Mouse (Mus musculus): ENCODE data around the gene Prkd2. TPM values are rescaled to one million over a fixed set of nuclear protein-coding genes. Genes with fewer than 3 reads are reported as not detected.

The Prkd2 gene
- polyA plus RNA-seq, 1 experiment from 2014 or later = 5.0 TPM

DNA sequence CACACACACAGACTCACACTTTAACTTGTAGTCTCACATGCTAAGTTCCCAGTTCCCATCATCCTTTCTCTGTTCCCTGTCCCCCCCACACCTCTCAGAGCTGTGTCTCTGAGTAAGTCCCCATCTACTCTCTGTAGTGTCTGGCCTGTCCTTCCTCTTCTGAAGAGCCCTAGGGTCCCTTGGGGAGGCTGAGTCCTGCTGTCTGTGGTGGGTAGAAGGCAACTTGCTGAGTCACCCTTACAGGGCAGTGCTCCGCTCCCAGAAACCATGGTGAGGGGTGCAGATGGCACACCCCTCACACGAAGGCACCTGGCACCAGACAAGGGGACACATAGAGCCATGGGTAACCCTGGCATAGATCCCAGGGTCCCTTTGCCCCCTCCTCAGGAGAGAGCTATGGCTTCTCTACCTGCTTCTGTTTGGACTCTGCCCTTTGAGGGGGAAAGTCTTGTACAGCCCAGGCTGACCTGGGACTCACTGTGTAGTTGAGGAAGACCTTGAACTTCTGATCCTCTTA, 60.8 kb downstream of the Prkd2 start:
- Histone ChIP-seq H3K9ac (replicated peaks) (no peak overlapping the region), H3K27me3 (replicated peaks) (0 out of 2 replicates have a peak, but pooled peaks cover 2% of the 10 kb centered on the region), H3K27ac (replicated peaks) (no peak overlapping the region), H3K36me3 (no peaks in the 10 kb centered on the region), H3K9me3 (replicated peaks) (no peaks in the 10 kb centered on the region), H3K4me1 (peaks cover 14% of the 10 kb centered on the region), H3K4me3 (replicated peaks) (no peak overlapping the region), H3K4me2 (no peak overlapping the region)
- ATAC-seq (ENCODE audit: low FRiP score) = no peak
- 78% methylated on average over 2 of the region's 2 CpGs for WGBS

DNA sequence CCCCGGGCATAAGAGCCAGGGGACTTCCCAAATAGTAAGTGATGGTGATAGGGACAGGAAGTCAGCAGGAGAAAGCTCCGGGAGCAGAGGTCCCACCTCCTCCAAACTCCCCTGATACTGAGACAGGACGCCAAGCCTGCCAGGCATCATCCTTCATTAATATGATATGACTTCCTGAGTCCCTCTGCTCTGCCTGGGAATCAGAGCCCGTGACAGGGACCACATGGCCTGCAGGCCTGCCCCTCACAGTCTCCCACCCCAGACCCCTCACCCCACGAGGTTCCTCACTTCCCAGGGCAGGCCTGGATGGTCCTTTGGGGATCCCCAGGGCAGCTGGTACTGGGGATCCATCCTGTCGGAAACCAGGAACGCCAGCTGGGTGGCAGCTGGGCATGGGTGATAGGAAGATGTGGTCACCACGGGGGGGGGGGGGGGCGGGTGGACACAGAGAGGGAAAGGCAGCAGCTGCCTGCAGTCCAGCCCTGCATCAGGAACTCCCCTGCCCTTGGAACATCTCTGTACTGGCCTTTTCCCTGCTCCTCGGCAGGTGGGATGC, 61.5 kb downstream of the Prkd2 start:
- Histone ChIP-seq H3K9ac (replicated peaks) (no peak overlapping the region), H3K27me3 (replicated peaks) (0 out of 2 replicates have a peak, but pooled peaks cover 2% of the 10 kb centered on the region), H3K4me2 (no peak overlapping the region), H3K27ac (replicated peaks) (no peak overlapping the region), H3K9me3 (replicated peaks) (no peaks in the 10 kb centered on the region), H3K4me3 (replicated peaks) (no peak overlapping the region), H3K36me3 (no peaks in the 10 kb centered on the region), H3K4me1 (peaks cover 11% of the 10 kb centered on the region)
- no peak for ATAC-seq (ENCODE audit: low FRiP score)
- WGBS = 48% methylated on average over 9 of the region's 10 CpGs

DNA sequence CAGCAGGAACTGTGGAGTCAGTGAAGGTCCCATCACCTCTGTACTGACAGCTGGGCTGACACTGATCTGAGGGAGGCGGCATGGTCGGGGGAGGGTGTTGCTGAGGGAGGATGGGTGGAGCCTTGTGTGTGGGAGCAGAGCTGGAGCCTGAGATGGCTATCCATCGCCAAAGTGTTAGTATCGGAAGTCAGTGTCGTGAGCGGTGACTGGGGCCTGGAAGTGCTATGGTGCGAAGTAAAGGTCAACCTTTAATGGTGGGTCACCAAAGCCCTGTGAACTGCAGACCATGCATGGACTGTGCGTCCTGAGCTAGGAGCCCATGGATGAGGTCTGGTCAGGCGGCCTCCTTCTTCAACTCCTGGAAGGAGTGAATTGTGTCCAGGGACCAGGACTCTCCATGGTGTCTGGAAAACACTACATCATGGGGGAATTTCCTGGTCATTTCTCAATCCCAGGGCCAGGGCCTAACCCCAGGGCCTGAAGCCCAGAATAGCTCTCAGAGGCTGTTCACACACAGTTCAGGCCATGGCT, 62.9 kb downstream of the Prkd2 start:
- Histone ChIP-seq H3K4me3 (replicated peaks) (no peak overlapping the region), H3K27ac (replicated peaks) (no peak overlapping the region), H3K9me3 (replicated peaks) (no peaks in the 10 kb centered on the region), H3K9ac (replicated peaks) (no peak overlapping the region), H3K4me2 (no peak overlapping the region), H3K27me3 (replicated peaks) (0 out of 2 replicates have a peak, but pooled peaks cover 2% of the 10 kb centered on the region), H3K4me1 (peaks cover 7% of the 10 kb centered on the region; the same call in 1 of the 2 replicates), H3K36me3 (no peaks in the 10 kb centered on the region)
- no peak for ATAC-seq (ENCODE audit: low FRiP score)
- 59% methylated on average over 9 of the region's 9 CpGs for WGBS

DNA sequence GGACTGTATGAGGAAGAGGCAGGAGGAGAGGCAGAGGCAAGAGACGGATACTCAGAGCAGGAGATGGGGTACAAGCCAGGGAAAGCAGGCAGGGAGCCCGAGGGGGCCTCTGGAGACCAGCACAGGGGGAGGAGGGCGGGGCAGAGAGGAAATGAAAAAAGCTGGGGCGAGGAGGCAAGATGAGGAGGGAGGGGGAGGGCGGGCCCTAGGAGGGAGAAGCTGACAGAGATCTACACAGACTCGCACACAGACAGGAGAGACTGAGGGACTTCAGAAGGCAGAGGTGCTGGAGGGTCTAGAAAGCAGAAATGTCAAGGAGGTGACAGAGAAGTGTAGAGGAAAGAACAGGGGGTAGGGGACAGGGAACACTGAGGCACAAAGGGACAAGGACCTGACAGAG, 63.6 kb downstream of the Prkd2 start, which contains the start of gene Ptgir:
Gene Ptgir, plus strand, starts transcription at position 210 of the 400 bp plus-strand sequence.
- H3K9ac ChIP-seq (replicated peaks) = no peak within 1 kb of the TSS

DNA sequence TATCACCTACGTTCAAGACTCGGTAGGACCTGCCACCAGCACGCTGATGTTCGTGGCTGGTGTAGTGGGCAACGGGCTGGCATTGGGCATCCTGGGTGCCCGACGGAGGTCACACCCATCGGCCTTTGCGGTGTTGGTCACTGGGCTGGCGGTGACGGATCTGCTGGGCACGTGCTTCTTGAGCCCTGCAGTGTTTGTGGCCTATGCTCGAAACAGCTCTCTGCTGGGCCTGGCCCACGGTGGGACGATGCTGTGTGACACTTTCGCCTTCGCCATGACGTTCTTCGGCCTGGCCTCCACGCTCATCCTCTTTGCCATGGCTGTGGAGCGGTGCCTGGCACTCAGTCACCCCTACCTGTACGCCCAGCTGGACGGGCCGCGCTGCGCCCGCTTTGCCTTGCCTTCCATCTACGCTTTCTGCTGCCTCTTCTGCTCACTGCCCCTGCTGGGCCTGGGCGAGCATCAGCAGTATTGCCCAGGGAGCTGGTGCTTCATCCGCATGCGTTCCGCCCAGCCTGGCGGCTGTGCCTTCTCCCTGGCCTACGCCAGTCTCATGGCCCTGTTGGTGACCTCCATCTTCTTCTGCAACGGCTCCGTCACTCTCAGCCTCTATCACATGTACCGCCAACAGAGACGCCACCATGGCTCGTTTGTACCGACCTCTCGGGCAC, 64.3 kb downstream of the Prkd2 start:
- no peak for ATAC-seq (ENCODE audit: low FRiP score)
- Histone ChIP-seq H3K4me2 (no peak overlapping the region), H3K9ac (replicated peaks) (no peak overlapping the region), H3K36me3 (no peaks in the 10 kb centered on the region), H3K27me3 (replicated peaks) (0 out of 2 replicates have a peak, but pooled peaks cover 2% of the 10 kb centered on the region), H3K4me3 (replicated peaks) (no peak overlapping the region), H3K4me1 (0 out of 2 replicates have a peak, but pooled peaks cover 4% of the 10 kb centered on the region), H3K27ac (replicated peaks) (no peak overlapping the region), H3K9me3 (replicated peaks) (no peaks in the 10 kb centered on the region)
- WGBS = 94% methylated on average over 41 of the region's 41 CpGs

More for the DNA sequence above, 63.6 kb downstream of the Prkd2 start, which contains the start of gene Ptgir:
- Histone ChIP-seq H3K36me3 (no peaks in the 10 kb centered on the region), H3K9me3 (replicated peaks) (no peaks in the 10 kb centered on the region), H3K4me3 (replicated peaks) (no peak within 1 kb of the TSS), H3K27me3 (replicated peaks) (0 out of 2 replicates have a peak, but pooled peaks cover 2% of the 10 kb centered on the region), H3K4me1 (0 out of 2 replicates have a peak, but pooled peaks cover 4% of the 10 kb centered on the region), H3K27ac (replicated peaks) (no peak within 1 kb of the TSS), H3K4me2 (no peak within 1 kb of the TSS)
- ATAC-seq (ENCODE audit: low FRiP score) = no peak
- 29% methylated on average over 6 of the region's 6 CpGs for WGBS

DNA sequence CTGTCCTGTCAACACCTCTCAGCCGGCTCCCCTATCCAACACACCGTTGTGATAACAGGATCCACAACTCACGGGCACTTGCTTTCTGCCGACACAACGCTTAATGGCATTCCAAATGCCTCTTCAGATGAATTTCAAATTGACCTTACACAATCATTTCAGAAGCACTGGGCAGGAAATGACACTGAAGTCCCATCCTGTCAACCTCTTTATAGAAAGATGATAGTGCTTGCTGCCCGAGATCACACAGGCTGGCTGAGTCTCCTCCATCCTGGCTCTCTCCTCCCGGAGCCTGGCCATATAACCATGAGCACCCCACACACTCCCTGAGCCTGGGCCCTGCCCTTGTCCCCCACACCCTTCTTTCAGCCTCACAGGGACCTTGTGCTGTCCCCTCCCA, 65.1 kb downstream of the Prkd2 start:
- no peaks in the 10 kb centered on the region for H3K36me3 ChIP-seq
- H3K4me2 ChIP-seq = no peak overlapping the region
- 0 out of 2 replicates have a peak, but pooled peaks cover 2% of the 10 kb centered on the region for H3K27me3 ChIP-seq (replicated peaks)
- no peak overlapping the region for H3K9ac ChIP-seq (replicated peaks)
- ATAC-seq (ENCODE audit: low FRiP score) = no peak
- H3K4me3 ChIP-seq (replicated peaks) = no peak overlapping the region
- no peak overlapping the region for H3K27ac ChIP-seq (replicated peaks)
- no peaks in the 10 kb centered on the region for H3K9me3 ChIP-seq (replicated peaks)
- WGBS = 79% methylated on average over 7 of the region's 7 CpGs
- H3K4me1 ChIP-seq = 0 out of 2 replicates have a peak, but pooled peaks cover 10% of the 10 kb centered on the region

DNA sequence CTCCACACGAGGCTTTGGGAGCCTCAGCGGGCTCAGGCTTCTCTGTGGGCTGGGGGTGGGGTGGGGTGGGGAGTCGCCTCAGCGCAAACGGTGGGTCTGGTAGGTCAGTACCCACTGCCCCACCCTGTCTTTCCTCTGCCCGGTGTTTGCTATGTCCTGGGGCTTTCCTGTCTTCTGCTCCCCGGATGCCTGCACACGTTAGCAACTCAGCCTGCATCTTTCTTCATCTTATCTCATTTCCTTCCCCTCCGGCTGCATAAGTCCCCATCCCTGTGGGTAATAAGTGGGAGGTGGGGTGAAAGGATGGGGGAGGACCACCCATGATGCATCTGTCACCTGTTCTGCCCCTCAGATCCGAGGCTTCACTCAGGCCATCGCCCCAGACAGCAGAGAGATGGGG, 65.7 kb downstream of the Prkd2 start:
- WGBS = 66% methylated on average over 11 of the region's 11 CpGs
- Histone ChIP-seq H3K4me1 (0 out of 2 replicates have a peak, but pooled peaks cover 10% of the 10 kb centered on the region), H3K36me3 (peaks cover 2% of the 10 kb centered on the region; the same call in 1 of the 2 replicates), H3K27ac (replicated peaks) (no peak overlapping the region), H3K9me3 (replicated peaks) (no peaks in the 10 kb centered on the region), H3K4me3 (replicated peaks) (no peak overlapping the region), H3K27me3 (replicated peaks) (0 out of 2 replicates have a peak, but pooled peaks cover 2% of the 10 kb centered on the region), H3K4me2 (no peak overlapping the region), H3K9ac (replicated peaks) (no peak overlapping the region)
- no peak for ATAC-seq (ENCODE audit: low FRiP score)

DNA sequence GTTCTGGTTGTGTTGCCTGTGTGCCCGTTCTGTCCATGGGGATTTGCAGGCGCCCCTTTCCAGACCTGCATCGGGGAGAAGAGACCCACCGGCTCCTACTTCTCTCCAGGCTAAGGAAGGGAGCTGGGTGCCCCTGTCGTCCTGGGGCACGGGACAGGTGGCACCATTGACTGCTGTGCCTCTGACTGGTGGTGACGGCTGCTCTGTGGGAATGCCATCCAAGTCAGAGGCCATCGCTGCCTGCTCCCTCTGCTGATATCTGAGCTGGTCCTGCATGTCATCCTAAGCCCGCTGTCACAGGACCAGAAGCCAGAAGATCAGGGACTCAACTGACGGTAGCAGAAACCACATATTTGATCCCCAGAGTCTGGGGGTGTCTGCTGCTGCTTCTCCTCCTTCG, 66.2 kb downstream of the Prkd2 start:
- H3K36me3 ChIP-seq = peaks cover 2% of the 10 kb centered on the region
- 75% methylated on average over 11 of the region's 11 CpGs for WGBS
- no peak overlapping the region for H3K27ac ChIP-seq (replicated peaks)
- H3K9me3 ChIP-seq (replicated peaks) = no peaks in the 10 kb centered on the region
- no peak overlapping the region for H3K4me2 ChIP-seq
- peaks cover 13% of the 10 kb centered on the region; the same call in 1 of the 2 replicates for H3K4me1 ChIP-seq
- ATAC-seq (ENCODE audit: low FRiP score) = no peak
- no peak overlapping the region for H3K4me3 ChIP-seq (replicated peaks)
- no peak overlapping the region for H3K9ac ChIP-seq (replicated peaks)
- no peaks in the 10 kb centered on the region for H3K27me3 ChIP-seq (replicated peaks)

DNA sequence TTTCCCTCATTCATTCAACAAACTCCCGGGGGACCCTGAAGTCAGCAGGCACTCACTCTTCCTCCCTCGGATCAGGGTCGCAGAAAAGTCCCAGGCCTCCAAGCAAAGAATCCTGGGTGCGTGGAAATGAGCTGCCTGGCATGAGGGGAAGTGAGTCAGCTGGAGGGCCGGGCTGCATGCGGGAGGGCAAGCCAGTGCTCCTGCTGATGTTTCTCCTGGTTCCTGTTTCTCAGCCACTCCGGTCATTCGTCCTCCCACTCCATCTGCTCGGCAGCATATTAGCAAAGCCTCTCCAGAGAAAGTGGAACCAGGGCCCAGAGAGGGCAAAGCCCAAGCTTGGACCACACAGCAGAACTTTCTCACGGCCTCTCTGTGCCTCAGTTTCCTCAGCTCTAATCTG, 67.2 kb downstream of the Prkd2 start:
- H3K27me3 ChIP-seq (replicated peaks) = no peaks in the 10 kb centered on the region
- H3K36me3 ChIP-seq = peaks cover 13% of the 10 kb centered on the region
- H3K9ac ChIP-seq (replicated peaks) = no peak overlapping the region
- H3K4me2 ChIP-seq = no peak overlapping the region
- H3K4me3 ChIP-seq (replicated peaks) = no peak overlapping the region
- WGBS = 55% methylated on average over 10 of the region's 10 CpGs
- ATAC-seq (ENCODE audit: low FRiP score) = no peak
- no peaks in the 10 kb centered on the region for H3K9me3 ChIP-seq (replicated peaks)
- H3K4me1 ChIP-seq = peaks cover 14% of the 10 kb centered on the region; the same call in 1 of the 2 replicates
- no peak overlapping the region for H3K27ac ChIP-seq (replicated peaks)

DNA sequence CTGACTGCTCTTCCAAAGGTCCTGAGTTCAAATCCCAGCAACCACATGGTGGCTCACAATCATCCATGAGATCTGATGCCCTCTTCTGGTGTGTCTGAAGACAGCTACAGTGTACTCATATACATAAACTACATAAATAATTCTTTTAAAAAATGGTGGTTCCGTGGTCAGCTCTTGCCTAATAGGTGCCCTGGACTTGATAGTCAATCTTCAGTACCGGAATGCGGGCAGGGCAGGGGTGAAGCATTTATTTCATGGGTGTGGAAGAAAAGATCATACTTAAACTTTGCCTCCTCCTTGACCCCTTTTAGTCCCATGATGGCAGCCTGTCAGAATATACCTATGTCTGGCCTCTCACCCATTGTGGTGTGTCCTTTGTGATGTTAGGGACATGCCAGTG, 69.2 kb downstream of the Prkd2 start:
- Histone ChIP-seq H3K4me1 (peaks cover 11% of the 10 kb centered on the region; the same call in 1 of the 2 replicates), H3K4me2 (no peak overlapping the region), H3K27ac (replicated peaks) (no peak overlapping the region), H3K27me3 (replicated peaks) (no peaks in the 10 kb centered on the region), H3K4me3 (replicated peaks) (no peak overlapping the region), H3K9ac (replicated peaks) (no peak overlapping the region), H3K36me3 (peaks cover 31% of the 10 kb centered on the region), H3K9me3 (replicated peaks) (no peaks in the 10 kb centered on the region)
- 84% methylated on average over 3 of the region's 3 CpGs for WGBS
- ATAC-seq (ENCODE audit: low FRiP score) = no peak

DNA sequence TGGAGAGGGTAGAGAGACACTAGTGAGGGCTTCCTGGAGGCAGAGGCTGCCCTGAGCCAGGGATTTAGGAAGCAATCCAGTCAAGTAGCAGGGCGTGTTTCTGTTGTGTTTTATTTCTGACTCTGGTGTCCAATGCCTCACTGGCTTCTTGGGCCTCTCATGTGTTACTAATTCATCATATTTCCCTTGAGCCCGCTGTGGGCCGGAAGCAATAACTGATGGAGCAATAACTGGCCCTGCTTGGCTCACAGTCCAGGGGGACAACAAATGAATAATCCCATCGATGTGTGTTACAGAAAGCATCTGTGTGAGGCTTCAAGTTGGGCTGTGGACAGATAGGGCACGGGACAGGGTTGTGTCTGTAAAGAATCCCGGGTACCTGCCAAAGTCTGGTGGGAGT, 69.7 kb downstream of the Prkd2 start:
- Histone ChIP-seq H3K27ac (replicated peaks) (no peak overlapping the region), H3K27me3 (replicated peaks) (no peaks in the 10 kb centered on the region), H3K4me3 (replicated peaks) (no peak overlapping the region), H3K4me2 (no peak overlapping the region), H3K36me3 (peaks cover 36% of the 10 kb centered on the region), H3K9me3 (replicated peaks) (no peaks in the 10 kb centered on the region), H3K4me1 (peaks cover 15% of the 10 kb centered on the region), H3K9ac (replicated peaks) (no peak overlapping the region)
- no peak for ATAC-seq (ENCODE audit: low FRiP score)
- 51% methylated on average over 6 of the region's 6 CpGs for WGBS

Data from neural tube, embryonic 15.5 days (tissue).